Mouse (Mus musculus): ENCODE measurements around the gene Hspa5.

Gene Hspa5

GRCm38 (mm10) chr2:34770951-34771350 is 819 bp upstream of the Hspa5 start:
- CTCF ChIA-PET: interaction anchor here (0.5 to 1.3 kb wide), 2 partner anchors 16 to 47 kb away, joined by 3 read pairs; partner anchors contain the start of gene Gapvd1

- CTCF ChIA-PET: interaction anchor here (0.6 to 1.3 kb wide), 5 partner anchors 18 to 1354 kb away, joined by 3 to 5 read pairs (median 4); partner anchors contain the start of gene Gapvd1
Measured at GRCm38 (mm10) chr2:34772252-34773235, 774 bp downstream of the Hspa5 start.

GRCm38 (mm10) chr2:34773673-34774072 is 1.9 kb downstream of the Hspa5 start:
- CTCF ChIA-PET: interaction anchor here (0.6 kb wide), 1 partner anchor 98 kb away, joined by 3 read pairs; no protein-coding TSS in a partner anchor

GRCm38 (mm10) chr2:34774493-34774892 is 2.7 kb downstream of the Hspa5 start:
- CTCF ChIA-PET: no interaction called here

GRCm38 (mm10) chr2:34777237-34777868 is 5.6 kb downstream of the Hspa5 start:
- CTCF ChIA-PET: no interaction called here

GRCm38 (mm10) chr2:34783064-34784020 is 11.6 kb downstream of the Hspa5 start:
- CTCF ChIA-PET: interaction anchor here (0.6 to 0.8 kb wide), 3 partner anchors 10 to 338 kb away, joined by 3 to 6 read pairs (median 3); no protein-coding TSS in a partner anchor

GRCm38 (mm10) chr2:34784085-34784484 is 12.3 kb downstream of the Hspa5 start:
- CTCF ChIA-PET: interaction anchor here (0.6 to 0.8 kb wide), 2 partner anchors 9 to 120 kb away, joined by 3 read pairs; no protein-coding TSS in a partner anchor

- CTCF ChIA-PET: interaction anchor here (1.3 kb wide), 1 partner anchor 10 kb away, joined by 4 read pairs; no protein-coding TSS in a partner anchor
Measured at GRCm38 (mm10) chr2:34790282-34790681, 18.5 kb downstream of the Hspa5 start.

GRCm38 (mm10) chr2:34792543-34792942 is 20.8 kb downstream of the Hspa5 start:
- CTCF ChIA-PET: interaction anchor here (0.6 to 1.1 kb wide), 4 partner anchors 9 to 284 kb away, joined by 3 to 8 read pairs (median 4); no protein-coding TSS in a partner anchor

GRCm38 (mm10) chr2:34794511-34794910 is 22.7 kb downstream of the Hspa5 start:
- CTCF ChIA-PET: no interaction called here

- CTCF ChIA-PET: no interaction called here
Measured at GRCm38 (mm10) chr2:34795426-34795825, 23.7 kb downstream of the Hspa5 start.

- CTCF ChIA-PET: no interaction called here
Measured at GRCm38 (mm10) chr2:34799357-34800256, 27.8 kb downstream of the Hspa5 start, which contains the start of gene Rabepk. Rabepk (minus strand) TSS chr2:34799912.

GRCm38 (mm10) chr2:34800371-34800770 is 28.6 kb downstream of the Hspa5 start:
- CTCF ChIA-PET: interaction anchor here (1.1 kb wide), 1 partner anchor 10 kb away, joined by 4 read pairs; no protein-coding TSS in a partner anchor

GRCm38 (mm10) chr2:34801516-34802482 is 30.0 kb downstream of the Hspa5 start:
- CTCF ChIA-PET: interaction anchor here (0.5 to 0.6 kb wide), 3 partner anchors 29 to 1431 kb away, joined by 3 to 4 read pairs (median 3); no protein-coding TSS in a partner anchor

- CTCF ChIA-PET: interaction anchor here (0.6 kb wide), 2 partner anchors 30 to 1432 kb away, joined by 3 to 4 read pairs; no protein-coding TSS in a partner anchor
Measured at GRCm38 (mm10) chr2:34802565-34803245, 30.9 kb downstream of the Hspa5 start.

- CTCF ChIA-PET: interaction anchor here (0.7 kb wide), 1 partner anchor 19 kb away, joined by 6 read pairs; no protein-coding TSS in a partner anchor
Measured at GRCm38 (mm10) chr2:34803746-34804145, 32.0 kb downstream of the Hspa5 start.

GRCm38 (mm10) chr2:34804172-34804571 is 32.4 kb downstream of the Hspa5 start:
- CTCF ChIA-PET: interaction anchor here (0.7 kb wide), 1 partner anchor 19 kb away, joined by 6 read pairs; no protein-coding TSS in a partner anchor

GRCm38 (mm10) chr2:34804815-34805214 is 33.0 kb downstream of the Hspa5 start:
- CTCF ChIA-PET: no interaction called here

Measured in spleen, embryonic (tissue).